In the genomic region with DNA sequence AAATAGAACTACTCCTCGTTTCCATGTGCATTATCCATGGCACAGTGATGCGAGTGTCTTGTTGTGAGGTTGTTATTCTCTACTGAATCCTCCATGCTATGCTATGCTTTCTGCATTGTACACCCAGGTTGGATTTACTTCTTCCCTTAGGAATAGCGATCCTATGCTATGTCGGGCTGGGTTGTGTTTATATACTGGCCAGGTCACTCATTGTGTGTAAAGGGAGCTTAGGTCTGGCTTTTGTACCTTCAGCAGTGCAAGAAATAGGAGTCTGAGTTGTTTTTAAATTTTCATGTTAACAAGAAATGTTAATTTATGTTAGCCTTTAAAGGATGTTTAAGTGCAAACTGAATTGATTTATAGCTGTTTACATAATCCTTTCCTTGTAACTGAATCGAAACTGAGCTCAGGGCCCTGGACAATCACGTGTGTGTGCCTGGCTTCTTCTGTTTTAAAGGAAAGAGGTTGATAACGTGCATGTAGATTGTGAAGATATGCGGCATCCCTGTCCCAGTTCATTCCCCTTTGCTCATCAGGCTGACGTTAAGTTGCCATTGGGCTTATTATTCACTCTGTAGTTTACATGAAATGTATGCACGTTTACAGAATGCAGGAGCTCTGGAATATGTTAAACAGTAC, we compare ENCODE assay signal across 22 mouse cellular contexts. TPM values are rescaled to one million over a fixed set of nuclear protein-coding genes. Genes with fewer than 3 reads are reported as not detected.
A peak's percentile ranks its signal among the peaks of the same experiment; 100 is the strongest.
DNase-seq lines count a peak whose midpoint lies in the region; ATAC-seq and TF ChIP-seq lines count a peak whose summit lies in the region.
"Had no signal": no experiment of that assay in that cellular context is flagged by ENCODE, and none has a peak within 500 bp of the region (broad histone marks: within the 10 kb centered on the region; RNA-seq: fewer than 3 reads in every experiment).

No protein-coding gene starts in this region.

- ATAC-seq in intestine, embryonic 14.5 days (replicated peaks; ENCODE audit: low FRiP score, low TSS enrichment, low read depth), result peak; percentile 75
- ATAC-seq in intestine, postnatal 0 days, result no peak
- peak; percentile 47; the same call in 1 of the 2 replicates for ATAC-seq in lung, embryonic 14.5 days (ENCODE audit: insufficient read depth)
- ATAC-seq in stomach, embryonic 16.5 days (ENCODE audit: insufficient read depth, low FRiP score), result peak; percentile 25; the same call in 1 of the 2 replicates
- ATAC-seq: activated CD4-positive, CD25-positive, alpha-beta regulatory T cell, adult 4 months; forebrain, embryonic 14.5 days; forebrain, postnatal 0 days had no signal

- H3K27ac ChIP-seq in intestine, embryonic 14.5 days (ENCODE audit: low read depth), result 0 out of 2 replicates have a peak overlapping the region, but pooled peaks have one; percentile 12
- H3K27ac ChIP-seq in intestine, postnatal 0 days (ENCODE audit: low read depth, low read length), result no peak overlapping the region
- H3K27ac ChIP-seq in lung, embryonic 14.5 days (ENCODE audit: low read depth), result no peak overlapping the region
- no peak overlapping the region for H3K27ac ChIP-seq in stomach, embryonic 16.5 days (ENCODE audit: low read length)
- H3K27ac ChIP-seq: forebrain, embryonic 10.5 days; gastrocnemius, adult 2 months; hindbrain, embryonic 12.5 days had no signal

- H3K9ac ChIP-seq in intestine, embryonic 14.5 days (ENCODE audit: low read length), result no peak overlapping the region
- no peak overlapping the region for H3K9ac ChIP-seq in intestine, postnatal 0 days (ENCODE audit: low read depth, low read length)
- no peak overlapping the region for H3K9ac ChIP-seq in lung, embryonic 14.5 days
- no peak overlapping the region for H3K9ac ChIP-seq in stomach, embryonic 16.5 days (ENCODE audit: low read length)
- H3K9ac ChIP-seq: forebrain, postnatal 0 days; hindbrain, embryonic 12.5 days had no signal

- WGBS in intestine, embryonic 14.5 days, result 20% methylated on average over 10 of the region's 10 CpGs
- 33% methylated on average over 10 of the region's 10 CpGs for WGBS in intestine, postnatal 0 days
- 47% methylated on average over 10 of the region's 10 CpGs for WGBS in lung, embryonic 14.5 days
- 39% methylated on average over 10 of the region's 10 CpGs for WGBS in stomach, embryonic 16.5 days

- H3K36me3 ChIP-seq in intestine, embryonic 14.5 days (ENCODE audit: control insufficient read depth, insufficient read depth, low read length), result peaks cover 23% of the 10 kb centered on the region
- peaks cover 3% of the 10 kb centered on the region; the same call in 1 of the 2 replicates for H3K36me3 ChIP-seq in intestine, postnatal 0 days (ENCODE audit: control insufficient read depth, insufficient read depth)
- H3K36me3 ChIP-seq in lung, embryonic 14.5 days (ENCODE audit: insufficient read depth), result peaks cover 33% of the 10 kb centered on the region
- H3K36me3 ChIP-seq in stomach, embryonic 16.5 days (ENCODE audit: control insufficient read depth, insufficient read depth, low read length), result peaks cover 4% of the 10 kb centered on the region; the same call in 1 of the 2 replicates

- no peaks in the 10 kb centered on the region for H3K9me3 ChIP-seq in intestine, embryonic 14.5 days (ENCODE audit: control insufficient read depth, low read length)
- H3K9me3 ChIP-seq in intestine, postnatal 0 days (ENCODE audit: control insufficient read depth), result no peaks in the 10 kb centered on the region
- H3K9me3 ChIP-seq in lung, embryonic 14.5 days (ENCODE audit: low read depth, low read length), result no peaks in the 10 kb centered on the region
- no peaks in the 10 kb centered on the region for H3K9me3 ChIP-seq in stomach, embryonic 16.5 days (replicated peaks; ENCODE audit: control insufficient read depth, low read length)
- H3K9me3 ChIP-seq: forebrain, embryonic 10.5 days; hindbrain, embryonic 12.5 days had no signal

- no peaks in the 10 kb centered on the region; the same call in 1 of the 2 replicates for H3K4me1 ChIP-seq in intestine, embryonic 14.5 days (replicated peaks; ENCODE audit: control insufficient read depth, insufficient read depth, low read length)
- H3K4me1 ChIP-seq in intestine, postnatal 0 days (replicated peaks; ENCODE audit: control insufficient read depth, insufficient read depth, low read length), result no peaks in the 10 kb centered on the region
- no peaks in the 10 kb centered on the region for H3K4me1 ChIP-seq in lung, embryonic 14.5 days (ENCODE audit: insufficient read depth)
- no peaks in the 10 kb centered on the region for H3K4me1 ChIP-seq in stomach, embryonic 16.5 days (ENCODE audit: control insufficient read depth, insufficient read depth, low read length)
- H3K4me1 ChIP-seq: forebrain, embryonic 10.5 days; hindbrain, embryonic 12.5 days had no signal

- peak overlapping the region; percentile 1; the same call in 1 of the 2 replicates for H3K4me2 ChIP-seq in intestine, embryonic 14.5 days (ENCODE audit: low read length)
- H3K4me2 ChIP-seq in intestine, postnatal 0 days (replicated peaks; ENCODE audit: low read depth), result no peak overlapping the region
- H3K4me2 ChIP-seq in lung, embryonic 14.5 days, result no peak overlapping the region
- H3K4me2 ChIP-seq in stomach, embryonic 16.5 days (ENCODE audit: low read depth, low read length), result no peak overlapping the region
- H3K4me2 ChIP-seq: heart, embryonic 11.5 days; hindbrain, embryonic 12.5 days had no signal

- no peak for TF ChIP-seq CTCF in intestine, postnatal 0 days (IDR thresholded peaks at IDR 0.05; ENCODE audit: low read depth)
- TF ChIP-seq CTCF in lung, embryonic 14.5 days (IDR thresholded peaks at IDR 0.05; ENCODE audit: low read depth), result no peak

- no peak overlapping the region for H3K4me3 ChIP-seq in intestine, embryonic 14.5 days (ENCODE audit: low read depth, low read length)
- H3K4me3 ChIP-seq in intestine, postnatal 0 days (ENCODE audit: low read depth, low read length), result no peak overlapping the region
- no peak overlapping the region for H3K4me3 ChIP-seq in lung, embryonic 14.5 days (ENCODE audit: low read depth, low read length)
- no peak overlapping the region for H3K4me3 ChIP-seq in stomach, embryonic 16.5 days (replicated peaks; ENCODE audit: low read length)
- H3K4me3 ChIP-seq: forebrain, embryonic 10.5 days; gastrocnemius, adult 2 months; hindbrain, embryonic 12.5 days had no signal

- H3K27me3 ChIP-seq in intestine, embryonic 14.5 days (replicated peaks; ENCODE audit: control insufficient read depth, insufficient read depth, low read length), result no peaks in the 10 kb centered on the region
- H3K27me3 ChIP-seq in intestine, postnatal 0 days (replicated peaks; ENCODE audit: control insufficient read depth, insufficient read depth, low read length), result no peaks in the 10 kb centered on the region
- no peaks in the 10 kb centered on the region for H3K27me3 ChIP-seq in lung, embryonic 14.5 days (ENCODE audit: insufficient read depth, low read length)
- no peaks in the 10 kb centered on the region for H3K27me3 ChIP-seq in stomach, embryonic 16.5 days (ENCODE audit: control insufficient read depth, insufficient read depth, low read length)
- H3K27me3 ChIP-seq: hindbrain, embryonic 12.5 days had no signal

- DNase-seq in intestine, embryonic 14.5 days (ENCODE audit: low spot score), result no peak
- DNase-seq in lung, embryonic 14.5 days, result peak; percentile 35
- DNase-seq in lung, postnatal 4 days, result no peak
- peak; percentile 25 for DNase-seq in lung, postnatal 36 days
- no peak for DNase-seq in lung, postnatal 14 days
- DNase-seq in urinary bladder, postnatal 4 days (ENCODE audit: low spot score in 2 of 2), result no peak
- DNase-seq: adrenal gland, adult 8-10 months; adrenal gland, postnatal 25 days; cerebellum, adult 18-20 months; cerebellum, adult 9-10 months; cerebellum, postnatal 14 days; forebrain, postnatal 0 days; gastrocnemius, adult 2 months; gastrocnemius, postnatal 14 days; heart, adult 11 months had no signal

RNA-seq across cellular contexts. Expression of a gene that starts 59.4 kb away (rescaled TPM):
- polyA plus RNA-seq in intestine, embryonic 14.5 days (2014; fragmentation: Nextera tagmentation; extraction: Ambion mirVana), result 27.0 and 31.1 TPM in 2 replicates
- 8.6 and 8.7 TPM in 2 replicates for polyA plus RNA-seq in intestine, postnatal 0 days (2015; fragmentation: Nextera tagmentation; extraction: Ambion mirVana)
- 34.2 and 36.7 TPM in 2 replicates for polyA plus RNA-seq in lung, embryonic 14.5 days (2014; fragmentation: Nextera tagmentation; extraction: Ambion mirVana)
- 23.9 and 24.6 TPM in 2 replicates for polyA plus RNA-seq in stomach, embryonic 16.5 days (2015; fragmentation: Nextera tagmentation; extraction: Ambion mirVana)

Comparison
In these comparisons a context has a peak if more than half of its experiments do, and no peak if none do; other contexts are left out.
1. DNase-seq: peak in lung, embryonic 14.5 days (single experiment) and lung, postnatal 36 days (single experiment); none in intestine, embryonic 14.5 days (single experiment), lung, postnatal 4 days (0 of 2), lung, postnatal 14 days (single experiment) and urinary bladder, postnatal 4 days (0 of 2).